In genomic region chr5:96531962-96532361, GRCm38 (mm10) we compare ENCODE assay signal across 23 mouse cellular contexts.
"Had no signal": no experiment of that assay in that cellular context is flagged by ENCODE, and none has a peak within 500 bp of the region (broad histone marks: within the 10 kb centered on the region; RNA-seq: fewer than 3 reads in every experiment).

No protein-coding gene starts in this region.

- H3K4me1 ChIP-seq: limb, embryonic 10.5 days; limb, embryonic 13.5 days; liver, embryonic 13.5 days; megakaryocyte, embryonic 14.5 days; midbrain, embryonic 13.5 days; neural tube, embryonic 13.5 days; stomach, embryonic 15.5 days had no signal

- H3K4me2 ChIP-seq: kidney, embryonic 15.5 days; limb, embryonic 13.5 days; liver, embryonic 13.5 days; midbrain, embryonic 13.5 days; neural tube, embryonic 13.5 days; stomach, embryonic 15.5 days had no signal

- H3K27ac ChIP-seq: kidney, embryonic 15.5 days; limb, embryonic 10.5 days; limb, embryonic 13.5 days; liver, embryonic 13.5 days; midbrain, embryonic 10.5 days; midbrain, embryonic 13.5 days; neural tube, embryonic 13.5 days; stomach, embryonic 15.5 days had no signal

- DNase-seq: kidney, adult 8-10 months; kidney, postnatal 10 days; kidney, postnatal 36 days; liver; liver, embryonic 13.5 days; lung, adult 2 months; lung, postnatal 14 days; lung, postnatal 4 days; retina, postnatal 1 day; right cerebral cortex, postnatal 25 days; spleen, adult 18-20 months; thymus, adult 18-20 months; thymus, postnatal 25 days had no signal

- H3K9me3 ChIP-seq: kidney, embryonic 15.5 days; limb, embryonic 10.5 days; limb, embryonic 13.5 days; liver, embryonic 13.5 days; midbrain, embryonic 10.5 days; midbrain, embryonic 13.5 days; neural tube, embryonic 13.5 days; stomach, embryonic 15.5 days had no signal

- H3K4me3 ChIP-seq: kidney, embryonic 15.5 days; limb, embryonic 10.5 days; limb, embryonic 13.5 days; liver, embryonic 13.5 days; megakaryocyte, embryonic 14.5 days; midbrain, embryonic 10.5 days; midbrain, embryonic 13.5 days; myocyte; neural tube, embryonic 13.5 days; stomach, embryonic 15.5 days had no signal

- H3K36me3 ChIP-seq: kidney, embryonic 15.5 days; limb, embryonic 10.5 days; limb, embryonic 13.5 days; liver, embryonic 13.5 days; midbrain, embryonic 10.5 days; midbrain, embryonic 13.5 days; neural tube, embryonic 13.5 days; stomach, embryonic 15.5 days had no signal

- H3K9ac ChIP-seq: kidney, embryonic 15.5 days; limb, embryonic 13.5 days; liver, embryonic 13.5 days; midbrain, embryonic 13.5 days; neural tube, embryonic 13.5 days; stomach, embryonic 15.5 days had no signal

- ATAC-seq: midbrain, embryonic 13.5 days; midbrain, embryonic 16.5 days had no signal

- H3K27me3 ChIP-seq: kidney, embryonic 15.5 days; liver, embryonic 13.5 days; megakaryocyte, embryonic 14.5 days; midbrain, embryonic 13.5 days; neural tube, embryonic 13.5 days; stomach, embryonic 15.5 days had no signal
